Mouse (Mus musculus) myocyte (in vitro differentiated cells): Measurements from ENCODE around the gene Dlg2.

Experiments used
- CEBPB ChIP-seq: IDR thresholded peaks from 2 replicates; pipeline ENCODE4 v1.6.1; 2011; ENCODE audit warnings: mild to moderate bottlenecking, moderate library complexity; ENCODE audit not compliant: poor library complexity, insufficient read depth, severe bottlenecking
- MAX ChIP-seq: IDR thresholded peaks from one replicate; pipeline ENCODE4 v1.6.1; 2011; ENCODE audit warnings: low read depth, mild to moderate bottlenecking, control low read depth
- POLR2A ChIP-seq: IDR thresholded peaks from one replicate; pipeline ENCODE4 v1.6.1; 2011; ENCODE audit warnings: low read depth, mild to moderate bottlenecking, control low read depth, moderate library complexity; ENCODE audit not compliant: insufficient read length

GRCm38 (mm10) chr7:92105956-92106355 is 1629.5 kb downstream of the Dlg2 start:
- TF ChIP-seq POLR2A: no peak
- no peak for TF ChIP-seq CEBPB
- no peak for TF ChIP-seq MAX
